Mouse (Mus musculus) frontal cortex, adult 2 months (tissue): Measurements from ENCODE around the gene Nlrp4a. TPM values are rescaled to one million over a fixed set of nuclear protein-coding genes. Genes with fewer than 3 reads are reported as not detected.
"Not testable (repeated sequence)": the region's sequence is repeated elsewhere in the genome, so short reads cannot be mapped to it uniquely, and the experiment has no call there.

Experiments used
- DNase-seq, 2 experiments: peaks; one replicate each; pipeline ENCODE4 v3.0.0; 2022; ENCODE audit warnings: low spot score in 1 of 2; ENCODE audit errors: extremely low spot score in 1 of 2
- polyA plus RNA-seq: library from polyadenylated mRNA; depleted of rRNA; stranded (reverse); fragments of >200 nt; gene quantifications from 2 replicates; pipeline ENCODE4 v1.2.3, GENCODE M21; 2012; rRNA removed

The Nlrp4a gene
- polyA plus RNA-seq, result not detected in 2 replicates

DNA sequence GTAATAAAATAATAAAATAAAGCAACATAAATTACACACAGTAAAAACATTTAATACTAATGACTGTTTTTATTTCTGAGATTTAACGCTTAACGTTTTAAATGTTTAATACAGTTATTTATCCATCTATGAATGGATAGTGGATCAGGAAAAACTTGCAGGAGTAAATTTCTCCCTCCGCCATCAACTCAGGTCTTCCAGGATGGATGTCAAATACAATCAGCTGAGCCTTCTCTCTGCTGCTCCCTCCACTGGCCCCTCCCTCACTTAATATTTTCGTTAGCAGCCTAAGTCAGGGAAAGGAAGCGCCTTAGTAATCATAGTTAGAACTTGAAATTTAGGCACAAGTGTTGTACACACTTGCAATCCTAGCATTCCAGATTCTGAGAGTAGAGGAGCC lies at the start of gene Nlrp4a:
Gene Nlrp4a (plus strand): TSS at position 301 of the 400 bp plus-strand sequence.
- DNase-seq, result no peak

DNA sequence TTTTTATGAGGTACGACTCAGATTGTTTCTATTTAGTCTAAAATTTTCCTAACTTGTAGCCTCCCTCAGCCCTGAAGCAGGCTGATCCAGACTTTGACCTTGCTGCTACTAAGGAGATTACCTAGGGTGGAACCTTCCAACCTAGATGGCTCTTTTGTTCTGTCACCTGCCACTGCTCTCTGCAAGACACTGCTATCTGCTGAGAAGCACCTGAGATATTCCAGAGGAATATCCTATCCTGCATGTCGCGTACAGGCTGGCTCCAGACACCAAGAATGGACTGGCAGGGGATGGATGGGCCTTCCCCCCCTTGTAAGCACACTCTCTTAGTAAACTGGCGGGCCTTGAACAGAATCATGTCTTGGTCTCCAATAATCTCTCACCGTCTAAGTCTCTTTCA lies 48.2 kb upstream of the Nlrp4a start:
- DNase-seq, result not testable (repeated sequence)

DNA sequence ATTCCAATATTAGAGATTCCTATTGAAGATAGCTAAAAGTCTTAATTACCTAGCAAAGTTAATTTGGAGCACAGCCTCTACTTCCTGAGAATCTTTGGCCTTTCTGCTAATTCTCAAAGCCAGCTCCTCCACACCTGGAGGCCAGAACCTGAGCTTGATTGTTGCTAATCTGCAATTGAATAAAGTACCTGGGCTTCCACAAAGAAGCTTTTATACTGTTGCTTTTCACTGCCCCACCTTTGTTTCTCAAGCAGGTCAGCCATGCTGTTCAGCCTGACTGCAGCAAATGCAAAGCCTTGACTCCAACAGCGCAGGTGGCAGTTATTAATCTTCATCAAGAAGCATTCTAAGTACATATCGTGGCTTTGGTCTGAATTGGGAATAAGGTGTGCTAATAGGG lies 43.8 kb upstream of the Nlrp4a start:
- DNase-seq, result not testable (repeated sequence)

DNA sequence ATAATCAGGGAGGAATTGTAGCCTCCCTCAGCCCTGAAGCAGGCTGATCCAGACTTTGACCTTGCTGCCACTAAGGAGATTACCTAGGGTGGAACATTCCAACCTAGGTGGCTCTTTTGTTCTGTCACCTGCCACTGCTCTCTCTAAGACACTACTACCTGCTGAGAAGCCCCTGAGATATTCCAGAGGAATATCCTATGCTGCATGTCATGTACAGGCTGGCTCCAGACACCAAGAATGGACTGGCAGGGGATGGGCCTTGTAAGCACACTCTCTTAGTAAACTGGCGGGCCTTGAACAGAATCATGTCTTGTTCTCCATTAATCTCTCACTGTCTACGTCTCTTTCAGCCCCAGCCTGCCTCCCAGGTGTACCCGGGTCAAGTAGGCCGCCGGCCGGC lies 43.1 kb upstream of the Nlrp4a start:
- not testable (repeated sequence) for DNase-seq

DNA sequence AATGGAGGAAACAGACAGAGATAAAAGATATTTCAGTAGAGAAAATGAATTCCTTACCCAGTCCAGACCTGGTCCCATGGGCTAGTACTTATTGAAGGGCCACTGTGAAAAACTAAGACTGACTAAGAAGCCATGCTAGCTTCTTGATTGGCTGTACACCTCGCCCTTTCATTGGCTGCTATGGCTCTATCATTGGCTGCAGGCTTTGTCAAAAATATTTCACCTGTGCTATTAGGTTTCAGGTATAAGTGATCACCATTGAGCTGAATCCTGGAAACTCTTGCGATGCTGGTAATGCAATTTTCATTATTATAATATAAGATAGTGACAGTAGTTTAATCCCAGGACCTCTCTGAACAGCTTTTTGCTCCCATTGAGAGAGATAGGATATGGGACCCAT lies 31.3 kb upstream of the Nlrp4a start, which contains the start of gene Nlrp9c:
Gene Nlrp9c (minus strand): TSS at position 101 of the 400 bp plus-strand sequence.
- DNase-seq, result not testable (repeated sequence)

DNA sequence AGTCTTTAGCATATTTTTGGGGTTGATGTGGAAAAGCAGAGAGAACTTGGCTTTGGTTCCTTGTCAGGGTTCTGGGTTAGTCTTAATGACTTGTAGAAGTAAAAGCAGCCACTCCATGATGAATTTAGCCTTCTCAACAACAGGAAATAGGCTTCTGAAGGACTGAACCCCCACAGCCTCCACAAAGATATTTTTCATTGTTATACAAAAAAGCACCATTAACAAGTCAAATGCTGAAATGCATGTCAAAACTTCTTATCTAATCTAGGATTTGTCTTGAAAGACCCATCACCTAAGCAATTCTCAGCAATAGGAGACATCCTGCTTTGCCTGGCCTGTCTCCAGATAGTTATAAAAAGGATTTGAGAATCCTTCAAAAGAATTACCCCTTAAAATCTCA lies 41.8 kb downstream of the Nlrp4a start:
- DNase-seq, result no peak

DNA sequence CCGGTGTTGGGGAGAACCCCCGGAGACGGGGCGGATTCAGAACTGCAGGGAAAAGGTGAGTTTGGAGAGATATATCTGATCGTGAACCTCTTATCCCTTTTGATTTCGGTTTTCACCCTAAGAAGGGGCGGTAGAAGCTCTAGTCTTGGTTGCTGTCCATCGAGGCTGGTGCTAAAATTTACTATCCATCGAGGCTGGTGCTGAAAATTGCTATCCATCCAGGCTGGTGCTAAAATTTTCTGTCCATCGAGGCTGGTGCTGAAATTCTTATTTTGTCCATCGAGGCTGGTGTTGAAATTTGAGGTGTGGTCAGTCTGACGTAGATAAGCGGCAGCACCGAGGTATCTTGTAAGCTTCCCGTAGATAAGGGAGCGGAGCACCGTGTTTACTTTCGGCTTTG lies 54.6 kb downstream of the Nlrp4a start:
- not testable (repeated sequence) for DNase-seq

Other genes with a start within 250 kb of the Nlrp4a start
- not detected in 2 replicates for gene Vmn1r184, start 174.8 kb upstream of the Nlrp4a start, polyA plus RNA-seq
- gene Cyp2a4, start 127.9 kb upstream of the Nlrp4a start, polyA plus RNA-seq, result not detected in 2 replicates
- gene Nlrp9c, start 31.4 kb upstream of the Nlrp4a start, polyA plus RNA-seq, result not detected in 2 replicates
- not detected in 2 replicates for gene Nlrp9a, start 99.9 kb downstream of the Nlrp4a start, polyA plus RNA-seq
- not detected in 2 replicates for gene Vmn1r185, start 183.4 kb downstream of the Nlrp4a start, polyA plus RNA-seq